Mouse (Mus musculus): Measurements from ENCODE around the gene Arhgef39. TPM values are rescaled to one million over a fixed set of nuclear protein-coding genes. Genes with fewer than 3 reads are reported as not detected.

Gene Arhgef39
- polyA plus RNA-seq, 1 experiment, result 33.1 TPM

DNA sequence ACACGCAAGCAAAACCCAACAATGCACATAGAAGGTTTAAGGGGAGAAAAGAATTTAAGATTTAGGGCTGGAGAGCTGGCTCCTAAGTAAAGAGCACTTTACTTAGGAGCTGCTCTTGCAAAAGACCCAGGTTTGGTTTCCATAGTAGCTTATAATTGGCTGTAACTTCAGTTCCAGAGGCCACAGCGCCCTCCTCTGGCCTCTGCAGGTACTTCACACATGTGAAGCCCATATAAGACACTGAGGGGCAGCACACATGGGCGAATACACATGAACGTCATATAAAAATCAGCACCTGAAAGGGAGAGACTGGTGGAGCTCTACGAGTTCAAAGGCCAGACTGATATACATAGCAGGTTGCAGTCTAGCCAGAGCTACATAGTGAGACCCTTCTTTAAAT lies 28.4 kb upstream of the Arhgef39 start:
- no peak overlapping the region for H3K4me3 ChIP-seq (ENCODE audit: low read depth, low read length)
- H3K9me3 ChIP-seq (replicated peaks; ENCODE audit: control insufficient read depth, insufficient read depth, low read length, poor library complexity, severe bottlenecking), result no peaks in the 10 kb centered on the region
- H3K9ac ChIP-seq (ENCODE audit: low read depth, poor library complexity, severe bottlenecking), result no peak overlapping the region
- H3K27me3 ChIP-seq (ENCODE audit: control insufficient read depth, insufficient read depth, low read length, poor library complexity, severe bottlenecking), result no peaks in the 10 kb centered on the region
- H3K4me1 ChIP-seq (ENCODE audit: control insufficient read depth, insufficient read depth, low read length), result no peaks in the 10 kb centered on the region
- TF ChIP-seq CTCF (IDR thresholded peaks at IDR 0.05; ENCODE audit: low read depth, low read length) (peak; percentile 78), EP300 (IDR thresholded peaks at IDR 0.05; ENCODE audit: insufficient read depth, low read depth, low read length) (no peak)
- peaks cover 15% of the 10 kb centered on the region for H3K36me3 ChIP-seq (ENCODE audit: control insufficient read depth, insufficient read depth, low read length, poor library complexity, severe bottlenecking)
- H3K27ac ChIP-seq (ENCODE audit: insufficient read depth, low read length), result no peak overlapping the region

DNA sequence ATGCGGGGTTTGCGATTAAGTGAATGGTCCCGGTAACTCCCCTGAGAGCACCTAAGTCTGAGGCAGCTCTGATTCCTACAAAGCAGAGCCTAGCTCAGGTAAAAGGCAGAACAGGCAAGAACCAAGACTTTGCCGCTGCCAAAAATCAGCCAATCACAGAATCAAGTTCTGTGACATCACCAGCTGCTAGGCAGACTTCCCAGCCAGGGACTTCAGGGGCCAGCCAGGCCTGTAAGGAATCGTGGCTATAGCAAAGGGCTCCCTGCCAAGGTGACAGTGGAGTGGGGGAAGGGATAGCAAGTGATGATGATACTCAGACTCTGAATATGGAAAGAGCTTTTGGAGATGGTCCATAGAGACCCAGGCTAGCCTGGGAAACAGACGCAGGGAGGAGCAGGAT lies 20.5 kb upstream of the Arhgef39 start:
- Histone ChIP-seq H3K9me3 (replicated peaks; ENCODE audit: control insufficient read depth, insufficient read depth, low read length, poor library complexity, severe bottlenecking) (no peaks in the 10 kb centered on the region), H3K27me3 (ENCODE audit: control insufficient read depth, insufficient read depth, low read length, poor library complexity, severe bottlenecking) (no peaks in the 10 kb centered on the region), H3K36me3 (ENCODE audit: control insufficient read depth, insufficient read depth, low read length, poor library complexity, severe bottlenecking) (no peaks in the 10 kb centered on the region), H3K9ac (ENCODE audit: low read depth, poor library complexity, severe bottlenecking) (no peak overlapping the region), H3K4me1 (ENCODE audit: control insufficient read depth, insufficient read depth, low read length) (no peaks in the 10 kb centered on the region), H3K4me3 (ENCODE audit: low read depth, low read length) (no peak overlapping the region), H3K27ac (ENCODE audit: insufficient read depth, low read length) (no peak overlapping the region)
- no peak for TF ChIP-seq POLR2A (IDR thresholded peaks at IDR 0.05; ENCODE audit: insufficient read depth, low read length)
- TF ChIP-seq CTCF (IDR thresholded peaks at IDR 0.05; ENCODE audit: low read depth, low read length), result no peak
- no peak for TF ChIP-seq EP300 (IDR thresholded peaks at IDR 0.05; ENCODE audit: insufficient read depth, low read depth, low read length)

DNA sequence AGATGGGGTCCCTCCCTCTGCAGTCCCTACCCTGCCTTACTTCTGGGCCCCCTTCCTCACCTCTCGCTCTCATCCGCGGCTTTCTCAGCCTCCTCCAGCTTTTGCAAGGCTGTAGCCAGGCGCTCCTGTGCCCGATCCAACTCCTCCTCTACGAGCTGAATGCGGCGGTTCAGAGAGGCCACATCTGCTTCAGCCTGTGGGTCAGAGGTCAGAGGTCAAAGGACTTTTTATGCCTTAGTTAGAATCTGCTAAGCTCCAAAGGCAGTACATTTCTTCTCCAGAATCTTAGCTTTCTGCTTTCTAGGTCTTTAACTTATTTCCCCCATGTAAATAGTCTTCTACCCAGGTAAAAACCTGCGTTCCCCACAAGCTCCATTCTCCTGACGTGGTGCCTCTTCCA lies 20.1 kb upstream of the Arhgef39 start:
- Histone ChIP-seq H3K9me3 (replicated peaks; ENCODE audit: control insufficient read depth, insufficient read depth, low read length, poor library complexity, severe bottlenecking) (no peaks in the 10 kb centered on the region), H3K4me1 (ENCODE audit: control insufficient read depth, insufficient read depth, low read length) (no peaks in the 10 kb centered on the region), H3K4me3 (ENCODE audit: low read depth, low read length) (peak overlapping the region; percentile 19), H3K27me3 (ENCODE audit: control insufficient read depth, insufficient read depth, low read length, poor library complexity, severe bottlenecking) (no peaks in the 10 kb centered on the region), H3K9ac (ENCODE audit: low read depth, poor library complexity, severe bottlenecking) (no peak overlapping the region), H3K36me3 (ENCODE audit: control insufficient read depth, insufficient read depth, low read length, poor library complexity, severe bottlenecking) (no peaks in the 10 kb centered on the region), H3K27ac (ENCODE audit: insufficient read depth, low read length) (no peak overlapping the region)
- TF ChIP-seq EP300 (IDR thresholded peaks at IDR 0.05; ENCODE audit: insufficient read depth, low read depth, low read length) (no peak), POLR2A (IDR thresholded peaks at IDR 0.05; ENCODE audit: insufficient read depth, low read length) (no peak), CTCF (IDR thresholded peaks at IDR 0.05; ENCODE audit: low read depth, low read length) (no peak)

DNA sequence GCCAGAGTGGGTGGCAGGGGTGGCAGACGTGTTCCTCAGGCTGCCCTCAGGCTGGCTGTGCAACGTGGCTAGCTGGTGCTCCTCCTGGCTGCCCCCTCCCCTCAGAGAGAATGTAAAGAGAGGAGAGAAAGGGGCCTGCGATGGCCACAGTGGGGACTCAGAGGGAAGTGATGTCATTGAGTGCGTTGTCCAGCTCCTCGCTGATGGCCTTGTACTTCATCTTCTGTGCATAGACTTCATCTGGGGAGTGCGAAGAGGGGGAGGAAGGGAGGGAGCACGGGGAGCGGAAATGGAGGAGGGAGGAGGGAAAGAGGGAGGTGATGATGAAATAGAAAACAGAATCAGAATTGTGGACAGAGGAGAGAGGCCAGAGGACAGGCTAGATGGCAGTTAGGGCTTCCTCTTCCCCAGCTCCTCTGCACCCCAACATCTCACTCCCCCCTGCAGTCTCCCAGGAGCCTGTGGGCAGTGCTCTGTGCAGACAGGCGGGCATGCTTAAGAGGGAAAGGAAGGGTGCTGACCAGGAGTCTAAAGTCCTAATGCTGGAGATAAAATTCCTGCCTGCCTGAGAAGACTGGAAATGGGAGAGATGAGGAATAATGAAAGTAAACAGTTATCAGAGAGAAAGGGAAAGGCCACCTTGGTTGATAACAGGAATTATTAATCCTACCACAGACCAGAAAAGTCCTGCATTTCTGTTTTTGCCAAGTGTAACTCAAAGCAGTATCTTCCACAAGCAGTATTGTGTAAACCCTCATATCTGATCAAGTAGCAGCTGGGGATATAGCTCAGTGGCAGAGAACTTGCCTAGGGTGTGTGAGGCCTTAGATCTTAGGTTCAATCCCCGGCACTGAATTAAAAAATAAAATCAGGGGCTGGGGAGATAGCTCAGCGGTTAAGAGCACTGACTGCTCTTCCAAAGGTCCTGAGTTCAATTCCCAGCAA lies 16.5 kb upstream of the Arhgef39 start:
- Histone ChIP-seq H3K36me3 (ENCODE audit: control insufficient read depth, insufficient read depth, low read length, poor library complexity, severe bottlenecking) (no peaks in the 10 kb centered on the region), H3K27ac (ENCODE audit: insufficient read depth, low read length) (no peak overlapping the region), H3K27me3 (ENCODE audit: control insufficient read depth, insufficient read depth, low read length, poor library complexity, severe bottlenecking) (no peaks in the 10 kb centered on the region), H3K9me3 (replicated peaks; ENCODE audit: control insufficient read depth, insufficient read depth, low read length, poor library complexity, severe bottlenecking) (no peaks in the 10 kb centered on the region), H3K4me3 (ENCODE audit: low read depth, low read length) (no peak overlapping the region), H3K4me1 (ENCODE audit: control insufficient read depth, insufficient read depth, low read length) (no peaks in the 10 kb centered on the region), H3K9ac (ENCODE audit: low read depth, poor library complexity, severe bottlenecking) (no peak overlapping the region)
- TF ChIP-seq POLR2A (IDR thresholded peaks at IDR 0.05; ENCODE audit: insufficient read depth, low read length) (no peak), EP300 (IDR thresholded peaks at IDR 0.05; ENCODE audit: insufficient read depth, low read depth, low read length) (no peak), CTCF (IDR thresholded peaks at IDR 0.05; ENCODE audit: low read depth, low read length) (no peak)

GRCm38 (mm10) chr4:43513791-43514190 lies 14.3 kb upstream of the Arhgef39 start:
- Histone ChIP-seq H3K27me3 (ENCODE audit: control insufficient read depth, insufficient read depth, low read length, poor library complexity, severe bottlenecking) (no peaks in the 10 kb centered on the region), H3K27ac (ENCODE audit: insufficient read depth, low read length) (no peak overlapping the region), H3K9me3 (replicated peaks; ENCODE audit: control insufficient read depth, insufficient read depth, low read length, poor library complexity, severe bottlenecking) (no peaks in the 10 kb centered on the region), H3K4me1 (ENCODE audit: control insufficient read depth, insufficient read depth, low read length) (peaks cover 3% of the 10 kb centered on the region), H3K4me3 (ENCODE audit: low read depth, low read length) (no peak overlapping the region), H3K36me3 (ENCODE audit: control insufficient read depth, insufficient read depth, low read length, poor library complexity, severe bottlenecking) (no peaks in the 10 kb centered on the region), H3K9ac (ENCODE audit: low read depth, poor library complexity, severe bottlenecking) (no peak overlapping the region)
- TF ChIP-seq EP300 (IDR thresholded peaks at IDR 0.05; ENCODE audit: insufficient read depth, low read depth, low read length), result no peak
- no peak for TF ChIP-seq CTCF (IDR thresholded peaks at IDR 0.05; ENCODE audit: low read depth, low read length)
- TF ChIP-seq POLR2A (IDR thresholded peaks at IDR 0.05; ENCODE audit: insufficient read depth, low read length), result no peak

DNA sequence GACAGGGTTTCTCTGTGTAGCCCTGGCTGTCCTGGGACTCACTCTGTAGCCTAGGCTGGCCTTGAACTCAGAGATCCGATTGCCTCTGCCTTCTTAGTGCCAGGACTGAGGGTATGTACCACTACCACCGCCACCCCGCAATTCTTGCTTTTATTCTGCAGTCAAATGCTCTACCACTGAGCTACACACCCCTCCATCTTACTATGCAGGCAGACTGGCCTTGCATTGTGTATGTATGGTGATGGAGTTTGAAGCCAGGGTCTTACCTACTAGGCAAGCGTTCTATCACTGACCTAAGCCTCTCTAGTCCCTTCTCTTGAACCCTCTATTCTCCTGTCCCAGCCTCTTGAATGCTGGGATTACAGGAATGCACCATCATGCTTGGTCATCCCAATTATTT lies 13.8 kb upstream of the Arhgef39 start:
- H3K4me1 ChIP-seq (ENCODE audit: control insufficient read depth, insufficient read depth, low read length), result peaks cover 3% of the 10 kb centered on the region
- H3K9me3 ChIP-seq (replicated peaks; ENCODE audit: control insufficient read depth, insufficient read depth, low read length, poor library complexity, severe bottlenecking), result no peaks in the 10 kb centered on the region
- H3K9ac ChIP-seq (ENCODE audit: low read depth, poor library complexity, severe bottlenecking), result no peak overlapping the region
- H3K4me3 ChIP-seq (ENCODE audit: low read depth, low read length), result no peak overlapping the region
- TF ChIP-seq CTCF (IDR thresholded peaks at IDR 0.05; ENCODE audit: low read depth, low read length), result no peak
- TF ChIP-seq POLR2A (IDR thresholded peaks at IDR 0.05; ENCODE audit: insufficient read depth, low read length), result no peak
- TF ChIP-seq EP300 (IDR thresholded peaks at IDR 0.05; ENCODE audit: insufficient read depth, low read depth, low read length), result no peak
- no peaks in the 10 kb centered on the region for H3K36me3 ChIP-seq (ENCODE audit: control insufficient read depth, insufficient read depth, low read length, poor library complexity, severe bottlenecking)
- no peaks in the 10 kb centered on the region for H3K27me3 ChIP-seq (ENCODE audit: control insufficient read depth, insufficient read depth, low read length, poor library complexity, severe bottlenecking)
- H3K27ac ChIP-seq (ENCODE audit: insufficient read depth, low read length), result no peak overlapping the region
